Mouse (Mus musculus): ENCODE measurements at regions not wholly inside any gene's neighbourhood (a gene's known extent, or its start where the extent isn't known, plus 50 kb on each side); places are given as distances from the start of the nearest gene placed in this dataset.

DNA sequence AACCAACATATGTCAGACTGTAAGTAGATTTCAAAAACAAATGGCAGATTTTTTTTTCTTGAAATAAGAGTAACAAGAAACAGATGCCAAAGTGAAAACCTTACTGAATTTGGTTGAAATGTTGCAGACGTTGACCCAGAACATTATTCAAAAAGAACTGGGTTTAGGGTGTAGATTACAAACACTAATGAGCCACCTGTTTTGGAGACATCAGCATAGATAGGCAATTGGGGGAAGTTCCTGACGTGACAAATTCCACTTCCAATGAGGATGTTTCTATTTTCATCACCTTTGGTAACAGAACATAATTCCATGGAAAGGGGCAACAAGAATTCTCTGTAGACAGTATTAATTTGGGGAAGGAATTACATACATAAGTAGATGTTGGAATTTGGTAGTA, 677.3 kb upstream of the Gje1 start:
- no peak for TF ChIP-seq MAFK (IDR thresholded peaks at IDR 0.05; ENCODE audit: insufficient read depth, low read depth, low read length)
- TF ChIP-seq ZC3H11A (IDR thresholded peaks at IDR 0.05; ENCODE audit: borderline replicate concordance, low read depth, low read length): no peak
- TF ChIP-seq HCFC1 (IDR thresholded peaks at IDR 0.05; ENCODE audit: borderline replicate concordance, insufficient read depth, low read length): no peak
- no peak for TF ChIP-seq ZNF384 (IDR thresholded peaks at IDR 0.05; ENCODE audit: low read depth, low read length)
- no peak for TF ChIP-seq CHD2 (IDR thresholded peaks at IDR 0.05; ENCODE audit: low read depth, low read length)
